Mouse (Mus musculus) liver, embryonic 13.5 days (tissue): ENCODE data around the gene Pnmt. TPM values are rescaled to one million over a fixed set of nuclear protein-coding genes. Genes with fewer than 3 reads are reported as not detected.

Source experiments
- ATAC-seq: fragments of 200-750 bp; cut with Nextera tagmentation; 2 replicates; pipeline ENCODE4 v1.8.0; 2017; ENCODE audit warnings: low read depth, mild to moderate bottlenecking, moderate number of reproducible peaks, moderate library complexity
- DNase-seq: peaks from one replicate; pipeline ENCODE4 v3.0.0; 2022
- H3K27ac ChIP-seq: fragments of 300-500 bp; sonication (generic); 2 replicates; pipeline ENCODE4 v1.5.1; 2015; ENCODE audit warnings: moderate library complexity, mild to moderate bottlenecking, inconsistent platforms
- H3K27me3 ChIP-seq: fragments of 300-500 bp; sonication (generic); 2 replicates; pipeline ENCODE4 v1.6.1; 2015; ENCODE audit warnings: mild to moderate bottlenecking, inconsistent platforms
- H3K36me3 ChIP-seq: fragments of 300-500 bp; sonication (generic); 2 replicates; pipeline ENCODE4 v1.6.1; 2015; ENCODE audit warnings: mild to moderate bottlenecking, inconsistent platforms
- H3K4me1 ChIP-seq: fragments of 300-500 bp; sonication (generic); replicated peaks from 2 replicates; pipeline ENCODE4 v1.6.1; 2015; ENCODE audit warnings: inconsistent platforms
- H3K4me2 ChIP-seq: fragments of 300-500 bp; sonication (generic); 2 replicates; pipeline ENCODE4 v1.6.1; 2015; ENCODE audit warnings: inconsistent platforms, mild to moderate bottlenecking, moderate library complexity
- H3K4me3 ChIP-seq: fragments of 300-500 bp; sonication (generic); replicated peaks from 2 replicates; pipeline ENCODE4 v1.5.1; 2015; ENCODE audit warnings: mild to moderate bottlenecking, inconsistent platforms
- H3K9ac ChIP-seq: fragments of 300-500 bp; sonication (generic); 2 replicates; pipeline ENCODE4 v1.6.1; 2015; ENCODE audit warnings: mild to moderate bottlenecking, inconsistent platforms
- H3K9me3 ChIP-seq: fragments of 300-500 bp; sonication (generic); replicated peaks from 2 replicates; pipeline ENCODE4 v1.6.1; 2016; ENCODE audit warnings: inconsistent platforms
- WGBS: fragments of 180-500 bp; shearing (Covaris S2); methylation state at CpG from one replicate; pipeline ENCODE4 v1.1.7; 2015; ENCODE audit not compliant: insufficient replicate concordance; 5-methylcytosine and 5-hydroxymethylcytosine counted together
- polyA plus RNA-seq: library from polyadenylated mRNA; unstranded; fragments of >200 nt; fragmentation: Nextera tagmentation; extraction: Ambion mirVana; gene quantifications from 2 replicates; pipeline ENCODE4 v1.2.1, GENCODE M21; 2015

Gene Pnmt
- polyA plus RNA-seq, 1 experiment from 2014 or later, result not detected

DNA sequence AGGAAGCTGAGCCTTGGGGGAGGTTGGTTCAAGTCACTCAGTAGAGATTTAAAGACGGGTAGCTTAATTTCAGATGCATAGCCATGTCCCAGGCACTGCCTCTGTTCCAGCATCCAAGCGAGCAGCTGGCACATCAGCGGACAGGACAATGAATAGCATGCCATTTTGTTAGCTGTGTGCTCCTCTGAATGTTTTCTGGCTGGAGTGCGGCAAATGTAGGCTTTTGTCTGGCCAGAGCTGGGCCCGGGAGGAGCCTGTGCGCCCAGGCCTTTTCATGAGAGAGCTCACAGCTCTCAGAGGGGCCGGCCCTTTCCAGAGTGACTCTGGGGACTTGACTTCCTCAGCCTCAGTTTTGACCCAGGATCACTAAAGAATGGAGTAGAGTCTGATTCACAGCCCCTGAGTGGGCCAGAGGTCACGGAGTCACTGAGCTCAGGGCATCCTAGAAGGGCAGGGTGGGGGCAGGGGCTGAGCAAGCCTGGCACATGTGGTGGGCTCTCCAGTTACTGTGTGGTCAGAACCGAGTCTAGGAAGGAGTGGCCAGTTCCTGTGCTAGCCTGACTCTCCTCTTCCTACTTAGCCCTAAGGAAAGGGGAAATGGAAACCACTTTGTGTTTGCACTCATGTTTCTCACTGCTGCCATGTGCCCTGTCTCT lies 25.3 kb upstream of the Pnmt start:
- no peak for ATAC-seq
- 59% methylated on average over 9 of the region's 9 CpGs for WGBS
- Histone ChIP-seq H3K4me1 (peaks cover 64% of the 10 kb centered on the region), H3K9ac (no peak overlapping the region), H3K9me3 (no peaks in the 10 kb centered on the region), H3K4me3 (0 out of 2 replicates have a peak overlapping the region, but pooled peaks have one; percentile 2), H3K27me3 (no peaks in the 10 kb centered on the region), H3K27ac (peak overlapping the region; percentile 49), H3K36me3 (no peaks in the 10 kb centered on the region), H3K4me2 (peak overlapping the region; percentile 21; the same call in 1 of the 2 replicates)
- no peak for DNase-seq

DNA sequence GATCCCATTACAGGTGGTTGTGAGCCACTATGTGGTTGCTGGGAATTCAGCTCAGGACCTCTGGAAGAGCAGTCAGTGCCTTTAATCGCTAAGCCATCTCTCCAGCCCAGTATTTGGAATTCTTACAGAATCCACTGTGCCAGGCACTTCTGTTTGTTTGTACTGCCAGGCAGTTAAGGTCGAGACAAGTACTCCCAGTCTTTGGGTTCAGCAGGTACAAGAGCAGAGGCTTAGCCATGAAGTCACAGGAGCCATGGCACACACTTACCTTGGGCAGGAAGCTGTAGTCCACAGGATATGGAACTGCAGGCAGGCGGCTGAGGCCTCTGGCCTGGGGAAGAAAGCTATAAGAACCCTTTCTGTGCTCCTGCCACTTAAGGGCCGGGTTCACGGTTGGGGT lies 22.4 kb upstream of the Pnmt start:
- DNase-seq, result no peak
- peaks cover 46% of the 10 kb centered on the region for H3K4me1 ChIP-seq
- no peak overlapping the region for H3K27ac ChIP-seq

DNA sequence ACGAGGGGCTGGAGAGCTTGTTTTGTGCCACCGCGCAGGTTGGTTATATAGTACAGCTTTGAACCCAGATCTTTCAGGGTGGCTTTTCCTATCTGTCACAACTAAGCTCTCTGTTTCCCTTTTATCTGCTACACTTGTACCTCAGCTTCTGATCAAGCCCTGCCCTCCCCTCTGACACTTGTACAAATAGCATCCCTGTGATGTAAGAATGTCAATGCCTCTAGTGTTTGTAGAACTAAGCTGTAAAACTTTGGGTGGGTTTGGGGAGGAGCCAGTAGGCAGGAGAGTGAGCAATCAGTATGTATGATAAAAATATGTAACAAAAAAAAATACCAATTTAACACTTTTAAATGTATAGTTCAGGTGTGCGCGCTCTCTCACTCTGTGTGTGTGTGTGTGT lies 21.8 kb upstream of the Pnmt start:
- Histone ChIP-seq H3K9me3 (no peaks in the 10 kb centered on the region), H3K27me3 (no peaks in the 10 kb centered on the region), H3K4me1 (peaks cover 40% of the 10 kb centered on the region), H3K4me3 (no peak overlapping the region), H3K36me3 (no peaks in the 10 kb centered on the region), H3K9ac (no peak overlapping the region), H3K4me2 (no peak overlapping the region), H3K27ac (no peak overlapping the region)
- WGBS, result 86% methylated on average over 5 of the region's 5 CpGs
- ATAC-seq, result no peak
- DNase-seq, result no peak

More for the DNA sequence above, 22.4 kb upstream of the Pnmt start:
- no peak for ATAC-seq
- H3K27me3 ChIP-seq, result no peaks in the 10 kb centered on the region
- 62% methylated on average over 5 of the region's 5 CpGs for WGBS
- no peak overlapping the region for H3K4me2 ChIP-seq
- no peak overlapping the region for H3K4me3 ChIP-seq
- no peaks in the 10 kb centered on the region for H3K36me3 ChIP-seq
- H3K9me3 ChIP-seq, result no peaks in the 10 kb centered on the region
- no peak overlapping the region for H3K9ac ChIP-seq

DNA sequence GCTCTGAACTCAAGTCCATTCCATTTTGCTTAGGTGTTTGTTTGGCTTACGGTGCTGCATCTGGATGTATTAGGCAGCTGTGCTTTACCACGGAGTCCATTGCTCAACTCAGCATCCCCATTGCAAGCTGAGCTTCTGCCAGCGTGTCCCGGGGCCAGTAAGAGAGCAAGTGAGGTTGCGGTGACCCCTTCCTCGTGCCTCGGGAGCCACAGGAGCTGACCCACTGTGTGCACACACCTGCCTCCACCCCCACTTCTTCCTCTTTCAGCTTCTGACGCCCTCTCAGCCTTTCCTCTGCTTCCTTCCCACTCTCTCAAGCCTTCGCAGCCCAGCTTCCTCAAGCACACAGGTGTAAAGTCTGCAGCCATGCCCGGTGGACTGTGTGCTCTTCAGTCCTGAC lies 20.0 kb upstream of the Pnmt start:
- Histone ChIP-seq H3K4me1 (peaks cover 26% of the 10 kb centered on the region), H3K27ac (no peak overlapping the region), H3K4me2 (no peak overlapping the region), H3K27me3 (no peaks in the 10 kb centered on the region), H3K9ac (no peak overlapping the region), H3K9me3 (no peaks in the 10 kb centered on the region), H3K4me3 (no peak overlapping the region), H3K36me3 (no peaks in the 10 kb centered on the region)
- ATAC-seq, result no peak
- 48% methylated on average over 10 of the region's 10 CpGs for WGBS
- no peak for DNase-seq

DNA sequence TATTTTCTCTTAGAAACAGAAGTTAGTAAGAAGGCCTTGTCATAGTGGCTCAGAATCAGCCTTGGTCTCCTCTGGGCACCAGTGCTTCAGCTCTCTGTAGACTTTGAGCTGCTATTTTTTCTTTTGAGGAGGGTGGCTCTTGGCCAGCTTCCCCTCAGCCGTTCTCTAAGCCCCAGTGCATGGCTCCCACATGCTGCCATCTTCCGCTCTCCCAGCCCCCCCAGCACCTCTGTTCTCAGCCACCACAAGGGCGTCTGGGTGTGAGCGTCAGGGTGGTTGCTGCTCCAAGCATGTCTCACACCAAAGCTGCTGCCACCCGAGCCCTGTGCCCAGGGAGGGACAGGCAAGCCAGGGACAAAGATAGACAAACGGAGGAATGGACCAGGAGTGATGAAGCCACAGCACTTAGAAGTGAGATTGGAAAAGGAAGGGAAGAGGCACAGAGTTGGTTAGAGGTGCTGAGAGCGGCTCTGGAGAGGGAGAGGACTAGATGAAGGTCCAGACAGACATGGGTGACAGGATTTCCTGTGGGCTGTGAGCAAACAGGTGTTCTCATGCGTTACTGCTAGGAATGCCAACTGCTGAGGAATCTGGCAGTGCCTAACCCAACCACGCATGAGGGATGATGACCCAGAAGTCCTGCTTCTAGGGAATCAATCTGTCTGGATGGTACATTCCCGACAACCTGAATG lies 18.9 kb upstream of the Pnmt start:
- whole genome bisulfite sequencing, result 66% methylated on average over 10 of the region's 10 CpGs
- no peak overlapping the region for H3K4me3 ChIP-seq
- H3K36me3 ChIP-seq, result no peaks in the 10 kb centered on the region
- DNase-seq, result no peak
- ATAC-seq, result no peak
- no peak overlapping the region for H3K27ac ChIP-seq
- no peaks in the 10 kb centered on the region for H3K9me3 ChIP-seq
- H3K27me3 ChIP-seq, result no peaks in the 10 kb centered on the region
- H3K4me2 ChIP-seq, result no peak overlapping the region
- H3K9ac ChIP-seq, result no peak overlapping the region
- peaks cover 16% of the 10 kb centered on the region for H3K4me1 ChIP-seq

DNA sequence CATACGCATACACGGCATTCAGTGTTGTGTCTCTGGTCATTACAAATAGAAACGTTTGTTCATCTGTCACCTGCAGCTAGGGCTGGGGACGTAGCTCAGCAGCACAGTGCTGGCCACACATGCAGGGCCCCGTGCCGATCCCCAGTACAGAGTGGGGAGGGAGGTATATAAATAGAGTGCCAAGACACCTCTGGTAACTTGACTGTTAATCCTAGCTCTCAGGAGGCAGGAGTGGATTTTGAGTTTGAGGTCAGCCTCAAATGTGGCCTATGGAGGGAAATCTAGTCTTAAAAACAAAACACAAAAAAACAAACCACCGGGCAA lies 18.4 kb upstream of the Pnmt start:
- Histone ChIP-seq H3K9ac (no peak overlapping the region), H3K27me3 (no peaks in the 10 kb centered on the region), H3K9me3 (no peaks in the 10 kb centered on the region), H3K36me3 (no peaks in the 10 kb centered on the region), H3K4me1 (peaks cover 15% of the 10 kb centered on the region), H3K4me2 (no peak overlapping the region), H3K4me3 (no peak overlapping the region), H3K27ac (no peak overlapping the region)
- no peak for ATAC-seq
- no peak for DNase-seq
- 73% methylated on average over 7 of the region's 7 CpGs for WGBS

DNA sequence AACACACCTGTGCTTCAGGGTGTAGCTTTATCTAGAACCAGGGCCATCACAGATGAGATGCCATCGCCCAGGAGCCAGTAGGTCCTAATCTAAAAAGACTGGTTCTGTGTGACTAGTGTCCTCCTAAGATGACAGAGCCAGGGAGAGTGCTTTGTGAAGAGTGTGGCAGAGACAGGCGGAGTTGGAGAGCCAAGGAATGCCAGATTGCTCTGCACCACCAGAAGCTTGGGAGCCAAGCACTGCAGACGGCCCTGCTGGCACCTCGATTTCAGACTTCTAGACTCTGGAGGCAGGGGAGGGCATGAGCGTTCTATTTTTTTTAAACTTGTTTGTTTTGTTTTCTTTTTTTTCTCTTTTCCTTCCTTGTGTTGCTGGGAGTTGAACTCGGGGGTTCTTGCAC lies 16.9 kb upstream of the Pnmt start:
- H3K4me1 ChIP-seq, result peaks cover 9% of the 10 kb centered on the region; the same call in 1 of the 2 replicates
- no peaks in the 10 kb centered on the region for H3K9me3 ChIP-seq
- no peak overlapping the region for H3K4me3 ChIP-seq
- H3K27ac ChIP-seq, result no peak overlapping the region
- no peaks in the 10 kb centered on the region for H3K27me3 ChIP-seq
- H3K36me3 ChIP-seq, result 0 out of 2 replicates have a peak, but pooled peaks cover under 1% of the 10 kb centered on the region
- DNase-seq (no peak), ATAC-seq (no peak)
- no peak overlapping the region for H3K9ac ChIP-seq
- no peak overlapping the region for H3K4me2 ChIP-seq
- 62% methylated on average over 6 of the region's 6 CpGs for WGBS

DNA sequence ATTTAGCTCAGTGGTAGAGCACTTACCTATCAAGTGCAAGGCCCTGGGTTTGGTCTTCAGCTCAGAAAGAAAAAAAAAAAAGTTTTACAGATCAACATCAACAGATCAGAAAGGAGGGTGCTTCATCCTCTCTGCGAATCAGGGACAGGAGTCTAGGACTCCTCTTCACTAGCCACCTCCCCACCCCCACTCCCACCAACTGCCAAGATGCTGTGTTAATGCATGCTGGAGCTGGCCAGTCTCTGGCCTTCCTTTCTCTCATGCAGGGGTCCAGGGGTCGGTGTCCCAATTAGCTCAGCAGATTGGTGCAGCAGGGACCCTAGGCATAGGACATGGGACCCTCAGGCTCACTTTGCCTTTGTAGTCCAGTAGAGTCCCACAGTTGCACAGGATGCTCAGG lies 15.7 kb upstream of the Pnmt start:
- Histone ChIP-seq H3K36me3 (peaks cover 13% of the 10 kb centered on the region), H3K4me3 (no peak overlapping the region), H3K27ac (no peak overlapping the region), H3K9ac (no peak overlapping the region), H3K4me2 (no peak overlapping the region), H3K9me3 (no peaks in the 10 kb centered on the region), H3K27me3 (no peaks in the 10 kb centered on the region), H3K4me1 (peaks cover 8% of the 10 kb centered on the region; the same call in 1 of the 2 replicates)
- 74% methylated on average over 2 of the region's 2 CpGs for WGBS
- DNase-seq, result no peak
- no peak for ATAC-seq

DNA sequence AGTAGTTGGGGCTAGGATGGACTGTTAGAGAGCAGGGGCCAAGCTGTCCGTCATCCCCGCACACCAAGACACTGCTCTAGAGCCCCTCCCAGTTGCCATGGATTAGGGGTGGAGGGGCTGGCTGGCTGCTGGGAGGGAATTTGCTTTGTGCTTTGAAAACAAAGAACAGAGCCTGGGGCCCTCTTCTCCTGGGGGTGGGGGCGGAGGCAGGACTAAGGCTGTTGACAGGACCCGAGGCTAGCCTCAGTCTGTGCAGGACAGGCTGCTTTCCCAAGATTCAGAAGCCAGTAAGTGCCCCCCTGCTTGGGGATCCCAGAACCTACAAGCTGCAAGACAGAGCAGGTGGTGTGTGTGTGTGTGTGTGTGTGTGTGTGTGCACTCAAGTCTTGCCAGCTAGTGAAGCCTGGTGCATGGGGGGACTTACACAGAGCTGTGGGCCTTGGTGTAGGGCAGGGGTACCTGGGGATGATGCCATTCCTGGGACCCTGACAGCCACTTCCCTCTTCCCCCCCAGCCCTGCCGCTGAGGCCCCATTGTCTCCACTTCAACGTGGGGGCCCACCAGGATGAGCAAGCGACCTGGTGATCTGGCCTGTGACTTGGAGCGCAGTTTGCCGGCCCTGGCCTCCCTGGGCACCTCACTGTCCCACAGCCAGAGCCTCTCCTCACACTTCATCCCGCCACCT lies 14.6 kb upstream of the Pnmt start:
- H3K27me3 ChIP-seq, result no peaks in the 10 kb centered on the region
- DNase-seq (no peak), ATAC-seq (no peak)
- no peak overlapping the region for H3K4me3 ChIP-seq
- peaks cover 4% of the 10 kb centered on the region; the same call in 1 of the 2 replicates for H3K4me1 ChIP-seq
- peaks cover 23% of the 10 kb centered on the region for H3K36me3 ChIP-seq
- H3K4me2 ChIP-seq, result no peak overlapping the region
- H3K9me3 ChIP-seq, result no peaks in the 10 kb centered on the region
- no peak overlapping the region for H3K27ac ChIP-seq
- H3K9ac ChIP-seq, result no peak overlapping the region
- 60% methylated on average over 10 of the region's 10 CpGs for WGBS

DNA sequence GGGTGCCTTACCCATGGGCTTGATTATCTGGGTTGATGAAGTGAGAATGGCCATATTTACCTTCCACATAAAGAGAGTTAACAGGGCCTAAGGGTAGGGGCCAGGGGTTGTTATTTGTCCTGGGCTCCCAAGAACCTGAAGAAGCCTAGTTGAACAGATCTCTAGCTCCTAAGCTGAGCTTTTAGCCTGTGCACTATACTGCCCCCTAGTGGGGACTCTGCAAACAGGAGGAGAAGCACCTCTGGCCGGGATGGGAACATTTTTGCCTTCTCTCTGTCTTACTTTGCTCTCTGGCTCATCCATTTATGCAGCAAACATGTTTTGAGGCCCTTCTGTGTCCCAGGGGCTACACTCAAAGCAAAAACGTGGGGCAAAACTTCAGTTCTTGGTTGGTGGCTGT lies 13.8 kb upstream of the Pnmt start:
- Histone ChIP-seq H3K9ac (no peak overlapping the region), H3K27me3 (no peaks in the 10 kb centered on the region), H3K27ac (no peak overlapping the region), H3K9me3 (no peaks in the 10 kb centered on the region), H3K4me1 (peaks cover 4% of the 10 kb centered on the region; the same call in 1 of the 2 replicates), H3K36me3 (peaks cover 30% of the 10 kb centered on the region), H3K4me2 (no peak overlapping the region), H3K4me3 (no peak overlapping the region)
- DNase-seq, result peak; percentile 54
- 6% methylated on average over 2 of the region's 2 CpGs for WGBS
- ATAC-seq, result no peak

DNA sequence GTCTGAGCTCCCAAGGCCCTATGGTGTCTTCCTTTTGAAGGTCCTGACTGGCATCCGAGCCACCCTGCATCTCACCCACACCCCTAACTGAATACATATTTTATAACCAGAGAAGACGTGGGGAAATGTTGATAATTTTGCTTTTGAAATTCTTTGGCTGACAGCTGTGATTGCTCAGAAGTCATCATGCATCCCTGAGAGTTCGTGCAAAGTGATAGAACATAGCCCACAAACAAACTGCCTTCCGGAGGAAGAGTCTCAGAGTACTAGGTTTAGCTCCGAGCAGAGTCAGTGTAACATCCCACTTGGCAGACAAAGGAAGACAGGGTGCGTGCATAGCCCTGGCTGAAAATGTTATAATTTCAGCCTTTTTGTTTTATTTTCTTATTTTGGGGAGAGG lies 13.0 kb upstream of the Pnmt start:
- no peaks in the 10 kb centered on the region for H3K9me3 ChIP-seq
- DNase-seq, result no peak
- peaks cover 4% of the 10 kb centered on the region; the same call in 1 of the 2 replicates for H3K4me1 ChIP-seq
- peaks cover 39% of the 10 kb centered on the region for H3K36me3 ChIP-seq
- no peak overlapping the region for H3K9ac ChIP-seq
- H3K4me3 ChIP-seq, result no peak overlapping the region
- 79% methylated on average over 6 of the region's 6 CpGs for WGBS
- no peak overlapping the region for H3K27ac ChIP-seq
- H3K27me3 ChIP-seq, result no peaks in the 10 kb centered on the region
- ATAC-seq, result no peak
- no peak overlapping the region for H3K4me2 ChIP-seq
